Mouse (Mus musculus): ENCODE measurements around the gene Svbp.

Gene Svbp

GRCm38 (mm10) chr4:119247462-119248235 lies 52.5 kb downstream of the Svbp start:
- DNase-seq: peak; percentile 98

- DNase-seq: peak; percentile 75
Observed at GRCm38 (mm10) chr4:119248407-119248965, 53.4 kb downstream of the Svbp start.
